In the genomic region with DNA sequence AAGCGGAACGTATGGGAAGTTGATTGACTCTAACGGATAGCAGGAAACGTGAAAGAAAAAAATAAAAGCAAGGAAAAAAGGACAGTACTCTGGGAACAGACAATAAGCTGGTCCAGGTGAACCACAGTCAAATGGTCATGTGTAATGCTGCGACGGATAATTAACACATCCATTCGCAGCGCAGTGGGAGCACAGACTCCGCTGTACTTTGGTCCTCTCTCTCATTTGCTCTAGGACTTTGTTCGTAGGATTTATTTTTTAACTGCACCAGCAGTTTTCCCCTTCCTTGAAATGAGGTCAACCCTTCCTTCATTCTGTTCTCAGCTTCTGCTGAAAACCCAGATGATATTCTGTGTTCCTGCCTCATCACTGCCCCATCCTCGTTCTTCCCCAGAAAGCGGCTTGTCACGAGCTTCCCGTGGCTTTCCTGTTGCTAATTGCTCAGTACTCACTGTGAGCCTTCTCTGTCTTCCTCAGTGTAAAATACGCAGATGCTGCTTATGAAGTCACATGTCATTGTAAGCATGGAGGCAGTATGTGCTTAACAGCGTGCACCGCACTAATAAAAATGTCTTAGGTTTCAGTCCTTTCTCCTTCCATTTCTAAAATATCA, we compare ENCODE assay signal across 26 mouse cellular contexts. TPM values are rescaled to one million over a fixed set of nuclear protein-coding genes. Genes with fewer than 3 reads are reported as not detected.
DNase-seq lines count a peak whose midpoint lies in the region; ATAC-seq and TF ChIP-seq lines count a peak whose summit lies in the region.
"Had no signal": no experiment of that assay in that cellular context is flagged by ENCODE, and none has a peak within 500 bp of the region (broad histone marks: within the 10 kb centered on the region; RNA-seq: fewer than 3 reads in every experiment).

No protein-coding gene starts in this region.

- no peaks in the 10 kb centered on the region for H3K27me3 ChIP-seq in kidney, embryonic 14.5 days (ENCODE audit: control insufficient read depth, insufficient read depth, low read length)
- no peaks in the 10 kb centered on the region for H3K27me3 ChIP-seq in heart, adult 2 months (ENCODE audit: control insufficient read depth, insufficient read depth, low read length)
- H3K27me3 ChIP-seq: heart, embryonic 13.5 days; hindbrain, embryonic 12.5 days; liver, embryonic 13.5 days; midbrain, embryonic 12.5 days had no signal

- H3K27ac ChIP-seq in kidney, embryonic 14.5 days (ENCODE audit: low read depth, low read length) = no peak overlapping the region
- no peak overlapping the region for H3K27ac ChIP-seq in heart, adult 2 months
- H3K27ac ChIP-seq: heart, embryonic 13.5 days; hindbrain, embryonic 12.5 days; layer of hippocampus, adult 2 months; liver, embryonic 13.5 days; midbrain, embryonic 12.5 days had no signal

- H3K4me2 ChIP-seq in kidney, embryonic 14.5 days (replicated peaks; ENCODE audit: low read depth, low read length) = no peak overlapping the region
- H3K4me2 ChIP-seq: heart, embryonic 13.5 days; hindbrain, embryonic 12.5 days; liver, embryonic 13.5 days; midbrain, embryonic 12.5 days had no signal

- peak; percentile 34 for DNase-seq in kidney, adult 18-20 months
- peak; percentile 70 to 71 for DNase-seq in kidney, adult 8-10 months
- DNase-seq in kidney, postnatal 10 days = peak; percentile 26
- DNase-seq in natural killer cell, adult 2 months (ENCODE audit: low spot score in 2 of 2) = no peak
- DNase-seq in lung, postnatal 4 days = no peak
- no peak for DNase-seq in heart, adult 2 months
- DNase-seq: adrenal gland, postnatal 10 days; cerebellum, adult 8-10 months; cerebellum, postnatal 36 days; embryo, embryonic 11 days; gastrocnemius, postnatal 25 days; heart, adult 18-20 months; heart, postnatal 14 days; liver, embryonic 13.5 days; lung, adult 2 months; lung, postnatal 14 days; right cerebral cortex, postnatal 25 days; spleen, adult 18-20 months had no signal

- 88% methylated on average over 17 of the region's 17 CpGs for WGBS in kidney, embryonic 14.5 days
- 84% methylated on average over 17 of the region's 17 CpGs for WGBS in heart, adult 2 months

- no peak overlapping the region for H3K9ac ChIP-seq in kidney, embryonic 14.5 days (ENCODE audit: low read depth, low read length)
- no peak overlapping the region for H3K9ac ChIP-seq in heart, adult 2 months (ENCODE audit: low read depth, low read length)
- H3K9ac ChIP-seq: heart, embryonic 13.5 days; hindbrain, embryonic 12.5 days; liver, embryonic 13.5 days; midbrain, embryonic 12.5 days had no signal

- no peak for TF ChIP-seq CTCF in heart, adult 2 months (IDR thresholded peaks at IDR 0.05)

- H3K79me2 ChIP-seq in heart, adult 2 months (replicated peaks; ENCODE audit: control insufficient read depth, insufficient read depth, low read length) = peaks cover 2% of the 10 kb centered on the region; the same call in 1 of the 2 replicates

- no peak overlapping the region for H3K4me3 ChIP-seq in kidney, embryonic 14.5 days (ENCODE audit: low read length)
- no peak overlapping the region for H3K4me3 ChIP-seq in heart, adult 2 months
- H3K4me3 ChIP-seq: heart, embryonic 13.5 days; hindbrain, embryonic 12.5 days; layer of hippocampus, adult 2 months; liver, embryonic 13.5 days; midbrain, embryonic 12.5 days had no signal

- intact Hi-C loops in heart, adult 2 months (cut with DNase I) = no loop called here

- no peak for ATAC-seq in kidney, embryonic 14.5 days (ENCODE audit: low FRiP score, low TSS enrichment)
- ATAC-seq: activated CD4-positive, CD25-positive, alpha-beta regulatory T cell, adult 4 months; forebrain, embryonic 14.5 days; inflammation-experienced regulatory T-cells, adult 6 months had no signal

- H3K9me3 ChIP-seq in kidney, embryonic 14.5 days (ENCODE audit: control insufficient read depth, low read length) = no peaks in the 10 kb centered on the region
- H3K9me3 ChIP-seq: heart, embryonic 13.5 days; hindbrain, embryonic 12.5 days; midbrain, embryonic 12.5 days had no signal

- TF ChIP-seq POLR2A in heart, adult 2 months (IDR thresholded peaks at IDR 0.05; ENCODE audit: insufficient read depth, low read depth, low read length) = no peak

- peaks cover 14% of the 10 kb centered on the region for H3K36me3 ChIP-seq in kidney, embryonic 14.5 days (ENCODE audit: control insufficient read depth, insufficient read depth, low read length)
- H3K36me3 ChIP-seq in heart, adult 2 months (ENCODE audit: control insufficient read depth, insufficient read depth, low read length) = peaks cover 3% of the 10 kb centered on the region; the same call in 1 of the 2 replicates

- no peak for TF ChIP-seq EP300 in heart, adult 2 months (IDR thresholded peaks at IDR 0.05; ENCODE audit: insufficient read depth, low read depth, low read length)

- no peaks in the 10 kb centered on the region for H3K4me1 ChIP-seq in kidney, embryonic 14.5 days (ENCODE audit: control insufficient read depth, insufficient read depth, low read length)
- H3K4me1 ChIP-seq in heart, adult 2 months (ENCODE audit: control insufficient read depth, insufficient read depth, low read length) = no peaks in the 10 kb centered on the region
- H3K4me1 ChIP-seq: heart, embryonic 13.5 days; hindbrain, embryonic 12.5 days; liver, embryonic 13.5 days; midbrain, embryonic 12.5 days had no signal

RNA-seq across cellular contexts. Expression of gene Slc30a9, which starts 15.0 kb away (rescaled TPM):
- polyA plus RNA-seq in kidney, embryonic 14.5 days (2014; fragmentation: Nextera tagmentation; extraction: Ambion mirVana) = 125 and 128 TPM in 2 replicates
- total RNA-seq in heart, adult 2 months (2021) = 100 to 1,000 TPM; 156 to 171 TPM
- 36.2 and 97.0 TPM in 2 replicates for polyA plus RNA-seq in heart, adult 2 months (2012; rRNA removed)

Comparison
In these comparisons a context has a peak if more than half of its experiments do, and no peak if none do; other contexts are left out.
1. DNase-seq: peak in kidney, adult 18-20 months (single experiment), kidney, adult 8-10 months (2 of 2) and kidney, postnatal 10 days (single experiment); none in natural killer cell, adult 2 months (0 of 2), lung, postnatal 4 days (0 of 2) and heart, adult 2 months (0 of 2).